Comparison of ENCODE assay signal across 15 mouse cellular contexts in genomic region chr10:56375906-56376468, GRCm38 (mm10). TPM values are rescaled to one million over a fixed set of nuclear protein-coding genes. Genes with fewer than 3 reads are reported as not detected.
DNase-seq lines count a peak whose midpoint lies in the region; ATAC-seq and TF ChIP-seq lines count a peak whose summit lies in the region.
"Had no signal": no experiment of that assay in that cellular context is flagged by ENCODE, and none has a peak within 500 bp of the region (broad histone marks: within the 10 kb centered on the region; RNA-seq: fewer than 3 reads in every experiment).

No protein-coding gene starts in this region.

- H3K4me1 ChIP-seq in forebrain, embryonic 10.5 days = peaks cover 44% of the 10 kb centered on the region
- peaks cover 29% of the 10 kb centered on the region for H3K4me1 ChIP-seq in forebrain, embryonic 15.5 days
- no peaks in the 10 kb centered on the region for H3K4me1 ChIP-seq in embryonic facial prominence, embryonic 11.5 days (ENCODE audit: control insufficient read depth, insufficient read depth, low read length)
- H3K4me1 ChIP-seq in lung, adult 2 months (ENCODE audit: control insufficient read depth, insufficient read depth, low read length) = no peaks in the 10 kb centered on the region; the same call in 1 of the 2 replicates

- no peak for ATAC-seq in forebrain, embryonic 15.5 days (replicated peaks)
- ATAC-seq in embryonic facial prominence, embryonic 11.5 days (replicated peaks; ENCODE audit: insufficient number of reproducible peaks, low FRiP score, low TSS enrichment, low read depth) = no peak

- no peak overlapping the region for H3K9ac ChIP-seq in forebrain, embryonic 15.5 days (replicated peaks)
- H3K9ac ChIP-seq in embryonic facial prominence, embryonic 11.5 days (replicated peaks; ENCODE audit: low read length) = peak overlapping the region; percentile 34
- H3K9ac ChIP-seq: hindbrain, embryonic 14.5 days had no signal

- no peak for TF ChIP-seq CTCF in layer of hippocampus, adult 2 months (conservative IDR thresholded peaks at IDR 0.05)
- no peak for TF ChIP-seq CTCF in lung, adult 2 months (IDR thresholded peaks at IDR 0.05; ENCODE audit: insufficient read depth, low read length)

- intact Hi-C loops in heart, postnatal 10 days (cut with DNase I) = loop anchor here (2.0 to 5.0 kb wide), 5 partner anchors 91 to 541 kb away; no protein-coding TSS in a partner anchor

- 11% methylated on average over 9 of the region's 9 CpGs for WGBS in forebrain, embryonic 10.5 days
- 19% methylated on average over 9 of the region's 9 CpGs for WGBS in forebrain, embryonic 15.5 days
- 22% methylated on average over 9 of the region's 9 CpGs for WGBS in embryonic facial prominence, embryonic 11.5 days
- WGBS in lung, adult 2 months = 65% methylated on average over 9 of the region's 9 CpGs

- H3K4me2 ChIP-seq in forebrain, embryonic 15.5 days (replicated peaks) = no peak overlapping the region
- H3K4me2 ChIP-seq in embryonic facial prominence, embryonic 11.5 days (ENCODE audit: low read depth, low read length) = no peak overlapping the region

- peak; percentile 29 for DNase-seq in forebrain, embryonic 10.5 days (ENCODE audit: extremely low spot score, low spot score)
- DNase-seq in layer of hippocampus, adult 2 months (ENCODE audit: low spot score in 2 of 2) = no peak
- DNase-seq in layer of hippocampus, adult 8-10 months (ENCODE audit: low spot score in 2 of 2) = no peak
- no peak for DNase-seq in embryonic facial prominence, embryonic 11.5 days (ENCODE audit: low spot score)
- peak; percentile 29 to 37 for DNase-seq in heart, postnatal 10 days
- no peak for DNase-seq in kidney, postnatal 10 days
- no peak for DNase-seq in lung, adult 2 months
- DNase-seq: cerebellum, adult 9-10 months; kidney, adult 2 months; lung, postnatal 4 days had no signal

- H3K27ac ChIP-seq in forebrain, embryonic 10.5 days = peak overlapping the region; percentile 96
- no peak overlapping the region for H3K27ac ChIP-seq in forebrain, embryonic 15.5 days (replicated peaks)
- peak overlapping the region; percentile 89; the same call in 1 of the 2 replicates for H3K27ac ChIP-seq in layer of hippocampus, adult 2 months
- H3K27ac ChIP-seq in embryonic facial prominence, embryonic 11.5 days (replicated peaks; ENCODE audit: low read depth, low read length) = no peak overlapping the region
- H3K27ac ChIP-seq: hindbrain, embryonic 14.5 days had no signal

- TF ChIP-seq POLR2A in lung, adult 2 months (IDR thresholded peaks at IDR 0.05; ENCODE audit: borderline replicate concordance, extremely low read depth, low read depth, low read length) = no peak

- no peaks in the 10 kb centered on the region for H3K9me3 ChIP-seq in forebrain, embryonic 10.5 days
- no peaks in the 10 kb centered on the region for H3K9me3 ChIP-seq in forebrain, embryonic 15.5 days
- no peaks in the 10 kb centered on the region for H3K9me3 ChIP-seq in embryonic facial prominence, embryonic 11.5 days (replicated peaks; ENCODE audit: control insufficient read depth, low read length)

- H3K4me3 ChIP-seq in forebrain, embryonic 10.5 days = peak overlapping the region; percentile 77
- H3K4me3 ChIP-seq in forebrain, embryonic 15.5 days = no peak overlapping the region
- no peak overlapping the region for H3K4me3 ChIP-seq in layer of hippocampus, adult 2 months
- no peak overlapping the region for H3K4me3 ChIP-seq in embryonic facial prominence, embryonic 11.5 days (ENCODE audit: low read depth, low read length)
- no peak overlapping the region for H3K4me3 ChIP-seq in lung, adult 2 months (replicated peaks; ENCODE audit: extremely low read depth, low read depth, low read length)
- H3K4me3 ChIP-seq: erythroblast, embryonic 14.5 days had no signal

- H3K36me3 ChIP-seq in forebrain, embryonic 10.5 days (replicated peaks) = no peaks in the 10 kb centered on the region
- no peaks in the 10 kb centered on the region for H3K36me3 ChIP-seq in forebrain, embryonic 15.5 days
- no peaks in the 10 kb centered on the region for H3K36me3 ChIP-seq in embryonic facial prominence, embryonic 11.5 days (replicated peaks; ENCODE audit: control insufficient read depth, insufficient read depth, low read depth, low read length)

- no peaks in the 10 kb centered on the region for H3K27me3 ChIP-seq in forebrain, embryonic 10.5 days (ENCODE audit: poor library complexity, severe bottlenecking)
- H3K27me3 ChIP-seq in forebrain, embryonic 15.5 days = peaks cover 10% of the 10 kb centered on the region; the same call in 1 of the 2 replicates
- no peaks in the 10 kb centered on the region for H3K27me3 ChIP-seq in embryonic facial prominence, embryonic 11.5 days (ENCODE audit: control insufficient read depth, insufficient read depth, low read length)

RNA-seq across cellular contexts. Expression of gene Gja1, which starts 1.1 kb away (rescaled TPM):
- 187 and 200 TPM in 2 replicates for polyA plus RNA-seq in forebrain, embryonic 10.5 days (2016; fragmentation: Nextera tagmentation; extraction: Ambion mirVana)
- 71.5 and 77.7 TPM in 2 replicates for polyA plus RNA-seq in forebrain, embryonic 15.5 days (2015; fragmentation: Nextera tagmentation; extraction: Ambion mirVana)
- total RNA-seq in layer of hippocampus, adult 2 months (2021) = 100 to 1,000 TPM; 264 to 269 TPM
- total RNA-seq in layer of hippocampus, adult 8-10 months (2022) = 100 to 1,000 TPM; 241 to 286 (median 265) TPM
- 367 and 391 TPM in 2 replicates for polyA plus RNA-seq in embryonic facial prominence, embryonic 11.5 days (2014; fragmentation: Nextera tagmentation; extraction: Ambion mirVana)
- 100 to 1,000 TPM; 368 to 724 TPM for total RNA-seq in heart, postnatal 10 days (2021)
- polyA plus RNA-seq in lung, adult 2 months (2012; rRNA removed) = 13.1 and 31.3 TPM in 2 replicates
- total RNA-seq: MEL; monocyte, adult 5-6 weeks had no signal
- polyA plus RNA-seq: erythroblast, embryonic 14.5 days had no signal

Comparison
In these comparisons a context has a peak if more than half of its experiments do, and no peak if none do; other contexts are left out.
1. H3K27ac ChIP-seq: peak in forebrain, embryonic 10.5 days (single experiment) and layer of hippocampus, adult 2 months (single experiment); none in forebrain, embryonic 15.5 days (single experiment) and embryonic facial prominence, embryonic 11.5 days (single experiment).
2. DNase-seq: peak in forebrain, embryonic 10.5 days (single experiment) and heart, postnatal 10 days (2 of 2); none in layer of hippocampus, adult 2 months (0 of 2), layer of hippocampus, adult 8-10 months (0 of 2), embryonic facial prominence, embryonic 11.5 days (single experiment), kidney, postnatal 10 days (single experiment) and lung, adult 2 months (single experiment).